Mouse (Mus musculus) heart, adult 9 months (tissue): ENCODE measurements around the gene Ell2.

Experiments used
- DNase-seq, 2 experiments: peaks; one replicate each; pipeline ENCODE4 v3.0.0; 2022; ENCODE audit warnings: low spot score in 2 of 2

Gene Ell2

GRCm38 (mm10) chr13:75809957-75810356 lies 103.4 kb downstream of the Ell2 start:
- no peak for DNase-seq

- no peak for DNase-seq
These were observed 110.6 kb downstream of the Ell2 start for GRCm38 (mm10) chr13:75817183-75817582.

GRCm38 (mm10) chr13:75818486-75818885 lies 111.9 kb downstream of the Ell2 start:
- no peak for DNase-seq

DNA sequence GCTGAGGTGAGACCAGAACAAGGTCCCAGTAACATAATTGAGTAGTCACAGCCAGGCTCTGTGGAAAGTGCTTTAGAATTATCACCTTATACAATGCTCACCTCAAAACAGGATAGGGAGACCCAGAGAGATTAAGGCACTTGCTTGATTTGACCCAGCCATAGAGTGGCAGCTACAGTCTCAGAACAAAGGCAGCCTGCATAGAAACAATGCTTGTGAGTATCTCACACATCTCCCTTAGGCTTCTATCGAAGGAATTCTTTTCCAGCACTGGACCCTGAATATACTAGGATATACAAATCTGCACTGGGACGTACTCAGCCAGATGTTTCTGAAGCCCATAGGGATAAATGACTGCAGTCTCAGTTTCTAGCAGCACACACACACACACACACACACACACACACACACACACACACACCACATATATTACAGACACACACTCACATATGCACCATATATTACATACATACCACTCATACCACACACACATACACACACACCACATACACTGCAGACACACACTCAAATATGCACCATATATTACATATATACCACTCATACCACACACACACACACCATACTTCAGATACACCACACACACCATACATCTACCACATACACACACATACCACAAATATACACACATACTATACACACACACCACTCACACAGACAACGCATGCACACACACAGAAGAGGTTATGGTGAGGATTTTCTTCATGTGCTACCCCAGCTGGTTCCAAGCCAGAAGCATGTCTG lies 112.6 kb downstream of the Ell2 start:
- no peak for DNase-seq

GRCm38 (mm10) chr13:75819898-75820297 lies 113.3 kb downstream of the Ell2 start:
- DNase-seq: no peak
